Mouse (Mus musculus): Measurements from ENCODE around the gene Impdh1.

DNA sequence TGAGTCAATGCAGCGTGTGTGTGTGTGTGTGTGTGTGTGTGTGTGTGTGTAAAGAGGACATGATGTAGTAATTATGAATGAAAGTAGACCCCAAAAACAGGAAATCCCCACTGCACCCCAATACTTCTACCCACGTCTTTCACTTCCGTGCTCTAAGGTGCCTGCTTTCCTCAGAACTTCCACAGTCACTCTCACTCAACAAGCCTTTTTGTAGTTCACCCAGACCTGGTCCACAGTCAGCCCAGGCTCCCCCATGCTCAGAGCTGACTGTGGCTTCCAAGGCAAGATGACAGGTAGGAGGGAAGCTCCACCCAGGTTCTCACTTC, 48.3 kb upstream of the Impdh1 start:
- TF ChIP-seq CTCF (IDR thresholded peaks at IDR 0.05) (no peak), POLR2A (IDR thresholded peaks at IDR 0.05; ENCODE audit: insufficient read depth, low read depth, low read length) (no peak), EP300 (IDR thresholded peaks at IDR 0.05; ENCODE audit: insufficient read depth, low read depth, low read length) (no peak)
